Mouse (Mus musculus) midbrain, embryonic 10.5 days (tissue): ENCODE measurements around the gene Adamts7. TPM values are rescaled to one million over a fixed set of nuclear protein-coding genes. Genes with fewer than 3 reads are reported as not detected.

Source experiments
- DNase-seq: peaks from one replicate; pipeline ENCODE4 v3.0.0-alpha.2; 2017; ENCODE audit warnings: low spot score
- H3K27ac ChIP-seq: fragments of 300-500 bp; sonication (generic); replicated peaks from 2 replicates; pipeline ENCODE4 v1.5.1; 2016; ENCODE audit warnings: mild to moderate bottlenecking
- H3K27me3 ChIP-seq: fragments of 300-500 bp; sonication (generic); 2 replicates; pipeline ENCODE4 v1.6.1; 2016; ENCODE audit warnings: low read depth, mild to moderate bottlenecking; ENCODE audit not compliant: poor library complexity, severe bottlenecking
- H3K36me3 ChIP-seq: fragments of 300-500 bp; sonication (generic); 2 replicates; pipeline ENCODE4 v1.6.1; 2016; ENCODE audit warnings: mild to moderate bottlenecking, moderate library complexity
- H3K4me1 ChIP-seq: fragments of 300-500 bp; sonication (generic); 2 replicates; pipeline ENCODE4 v1.6.1; 2016
- H3K4me3 ChIP-seq: fragments of 300-500 bp; sonication (generic); 2 replicates; pipeline ENCODE4 v1.5.1; 2016; ENCODE audit warnings: mild to moderate bottlenecking, moderate library complexity
- H3K9me3 ChIP-seq: fragments of 300-500 bp; sonication (generic); replicated peaks from 2 replicates; pipeline ENCODE4 v1.6.1; 2016; ENCODE audit warnings: mild to moderate bottlenecking
- WGBS: fragments of 180-500 bp; shearing (Covaris S2); methylation state at CpG from one replicate; pipeline ENCODE4 v1.1.7; 2016; 5-methylcytosine and 5-hydroxymethylcytosine counted together
- polyA plus RNA-seq: library from polyadenylated mRNA; unstranded; fragments of >200 nt; fragmentation: Nextera tagmentation; extraction: Ambion mirVana; gene quantifications from 2 replicates; pipeline ENCODE4 v1.2.1, GENCODE M21; 2016

Gene Adamts7
- polyA plus RNA-seq, 1 experiment from 2014 or later, result 16.7 TPM

DNA sequence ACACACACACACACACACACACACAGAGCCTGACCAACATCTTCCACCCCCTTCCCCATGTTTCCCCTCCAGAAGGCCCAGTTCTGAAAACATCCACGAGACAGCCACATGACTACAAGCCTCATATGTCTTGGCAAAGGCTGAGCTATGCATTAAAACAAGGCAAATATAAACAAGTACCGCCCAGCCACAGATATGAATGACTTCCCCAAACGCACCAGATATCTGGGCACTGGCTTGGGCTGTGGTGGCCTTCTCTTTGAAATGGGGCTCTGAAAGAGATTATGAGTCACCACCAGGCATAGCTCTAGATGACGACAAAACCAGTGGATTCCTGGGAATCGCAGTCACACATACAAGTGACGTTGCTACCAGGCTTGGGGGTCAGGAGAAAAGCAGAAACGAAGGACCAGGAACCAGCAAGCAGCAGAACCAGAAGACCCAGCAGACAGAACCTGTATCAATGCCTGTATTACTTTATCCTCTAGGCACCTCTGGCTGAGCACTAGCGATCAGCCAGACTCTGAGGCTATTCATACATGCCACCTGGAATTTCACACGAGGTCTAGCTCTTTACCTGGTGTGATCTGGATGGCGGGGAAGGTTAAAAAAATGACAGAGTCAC lies 72.5 kb downstream of the Adamts7 start:
- Histone ChIP-seq H3K4me1 (no peaks in the 10 kb centered on the region), H3K9me3 (no peaks in the 10 kb centered on the region), H3K27ac (no peak overlapping the region), H3K36me3 (peaks cover 13% of the 10 kb centered on the region), H3K4me3 (no peak overlapping the region), H3K27me3 (no peaks in the 10 kb centered on the region)
- DNase-seq, result no peak
- WGBS, result 90% methylated on average over 10 of the region's 10 CpGs

DNA sequence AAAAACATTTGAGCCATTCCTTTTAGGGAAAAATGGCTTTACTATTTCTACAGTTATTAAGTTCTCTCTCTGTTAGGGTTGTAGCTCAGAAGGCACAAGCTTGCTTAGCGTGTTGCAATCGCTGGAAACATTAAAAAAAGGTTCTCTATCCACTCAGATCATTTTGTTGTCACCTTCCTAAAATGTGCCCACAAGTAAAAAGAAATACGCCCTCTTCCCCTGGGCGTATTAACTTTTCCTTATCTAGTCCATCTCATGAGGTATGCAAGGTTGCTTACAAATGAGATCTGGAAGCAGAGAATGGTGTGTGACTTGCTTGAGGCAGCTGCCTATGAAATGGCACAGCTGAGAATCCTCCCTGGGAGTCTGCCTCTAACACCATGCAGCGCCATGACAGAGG lies 73.9 kb downstream of the Adamts7 start:
- no peak for DNase-seq
- Histone ChIP-seq H3K4me1 (no peaks in the 10 kb centered on the region), H3K36me3 (peaks cover 19% of the 10 kb centered on the region), H3K27me3 (no peaks in the 10 kb centered on the region), H3K9me3 (no peaks in the 10 kb centered on the region), H3K27ac (no peak overlapping the region), H3K4me3 (no peak overlapping the region)
- WGBS, result 92% methylated on average over 5 of the region's 5 CpGs

DNA sequence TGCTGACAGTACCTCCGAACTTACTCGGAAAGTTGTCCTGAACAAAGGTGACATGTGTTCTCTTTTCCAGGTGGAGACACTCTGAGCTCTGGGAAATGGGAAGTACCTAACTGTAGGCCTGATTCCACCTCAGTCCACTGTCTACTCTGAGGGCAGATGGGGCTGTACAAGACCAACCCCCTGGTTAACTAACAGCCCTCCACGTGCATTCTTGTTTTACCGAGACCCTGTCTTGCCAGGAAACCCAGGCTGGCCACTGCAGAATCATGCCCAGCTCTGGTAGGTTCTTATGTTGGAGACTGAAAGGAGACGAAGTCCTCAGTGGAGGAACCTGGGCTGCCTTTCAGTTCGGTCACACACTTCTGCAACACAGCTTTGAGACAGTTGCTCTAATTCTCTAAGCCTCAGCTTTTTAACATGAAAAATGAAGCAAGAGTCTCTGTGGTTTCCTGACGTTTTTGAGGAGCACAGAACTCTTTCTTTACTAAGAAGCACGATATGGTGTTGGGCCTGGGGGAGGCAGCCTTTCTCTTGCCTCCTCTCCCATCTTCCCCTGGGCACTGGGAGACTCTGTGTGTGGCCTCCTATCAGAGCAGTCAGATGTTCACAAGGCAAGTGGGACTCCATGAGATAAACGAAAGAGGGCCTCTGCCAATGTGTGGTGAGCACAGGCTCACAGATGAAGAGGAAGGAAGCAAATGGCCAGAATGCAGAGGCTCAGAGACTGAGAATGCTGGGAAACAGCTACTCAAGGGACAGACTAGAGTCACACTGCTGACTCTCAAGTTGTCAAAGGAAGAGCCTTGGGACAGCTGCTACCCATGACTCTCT lies 74.6 kb downstream of the Adamts7 start:
- H3K27ac ChIP-seq, result no peak overlapping the region
- no peaks in the 10 kb centered on the region for H3K27me3 ChIP-seq
- H3K4me1 ChIP-seq, result no peaks in the 10 kb centered on the region
- no peaks in the 10 kb centered on the region for H3K9me3 ChIP-seq
- DNase-seq, result no peak
- WGBS, result 86% methylated on average over 9 of the region's 9 CpGs
- H3K36me3 ChIP-seq, result peaks cover 19% of the 10 kb centered on the region
- no peak overlapping the region for H3K4me3 ChIP-seq

DNA sequence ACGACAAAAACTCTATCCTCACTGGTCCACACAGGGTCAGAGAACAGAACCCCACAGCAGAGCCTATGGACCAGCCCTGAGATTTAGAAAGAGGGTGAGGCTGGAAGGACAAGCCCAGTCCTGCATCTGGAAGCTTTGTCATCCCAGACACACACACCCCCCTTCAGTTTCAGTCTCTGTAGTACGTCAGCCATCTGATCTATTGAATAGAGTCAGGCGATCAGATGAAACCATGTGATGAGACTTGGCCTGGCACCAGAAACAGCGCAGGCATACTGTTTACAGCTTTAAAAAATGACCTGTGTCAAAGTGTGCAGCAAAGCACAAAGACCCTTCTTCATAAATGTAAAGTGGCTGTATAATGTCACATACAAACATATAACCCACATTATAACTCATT lies 77.7 kb downstream of the Adamts7 start:
- H3K9me3 ChIP-seq, result no peaks in the 10 kb centered on the region

DNA sequence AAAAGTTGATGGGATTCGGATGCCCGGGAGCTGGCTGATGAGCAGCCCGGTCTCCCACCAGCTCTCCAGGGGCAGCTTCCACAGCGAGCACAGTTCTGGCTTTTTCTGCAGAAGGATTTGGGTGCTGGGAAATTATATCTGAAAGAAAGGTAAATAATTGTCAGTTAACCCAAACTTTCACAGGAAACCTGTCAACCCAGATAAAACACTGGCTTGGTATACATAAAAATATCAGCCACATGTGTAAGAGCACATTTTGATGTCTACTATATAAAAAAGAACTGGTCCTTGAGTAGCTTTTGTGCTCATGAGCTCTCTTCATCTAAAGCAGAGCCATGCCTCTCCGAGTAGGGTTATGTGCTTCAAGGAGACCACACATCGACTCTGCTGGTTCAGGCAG lies 78.2 kb downstream of the Adamts7 start:
- H3K36me3 ChIP-seq, result peaks cover 19% of the 10 kb centered on the region
- no peak overlapping the region for H3K27ac ChIP-seq
- no peaks in the 10 kb centered on the region for H3K27me3 ChIP-seq
- no peaks in the 10 kb centered on the region for H3K4me1 ChIP-seq
- no peak for DNase-seq
- no peak overlapping the region for H3K4me3 ChIP-seq
- no peaks in the 10 kb centered on the region for H3K9me3 ChIP-seq
- 96% methylated on average over 6 of the region's 6 CpGs for WGBS

More for the DNA sequence above, 77.7 kb downstream of the Adamts7 start:
- Histone ChIP-seq H3K27ac (no peak overlapping the region), H3K27me3 (no peaks in the 10 kb centered on the region), H3K4me3 (no peak overlapping the region), H3K36me3 (peaks cover 19% of the 10 kb centered on the region), H3K4me1 (no peaks in the 10 kb centered on the region)
- 86% methylated on average over 4 of the region's 4 CpGs for WGBS
- no peak for DNase-seq

DNA sequence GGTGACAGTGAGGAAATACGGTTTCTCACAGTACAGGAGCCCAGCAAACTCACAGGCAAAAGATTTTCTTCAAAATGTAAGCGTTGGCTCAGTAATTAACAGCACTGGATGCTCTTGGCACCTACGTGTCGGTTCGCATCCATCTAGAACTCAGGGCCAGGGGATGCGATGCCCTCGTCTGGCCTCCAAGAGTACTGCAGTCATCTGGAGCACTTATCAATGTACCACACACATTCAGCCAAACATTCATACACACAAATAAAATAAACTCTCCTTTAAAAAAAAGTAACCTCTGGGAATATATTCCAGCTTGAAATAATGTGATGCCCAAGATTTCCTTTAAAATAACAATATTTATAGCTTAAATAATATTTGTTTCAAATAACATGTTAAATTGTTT lies 78.7 kb downstream of the Adamts7 start:
- peaks cover 24% of the 10 kb centered on the region for H3K36me3 ChIP-seq
- no peak overlapping the region for H3K27ac ChIP-seq
- no peak for DNase-seq
- no peaks in the 10 kb centered on the region for H3K27me3 ChIP-seq
- 71% methylated on average over 7 of the region's 7 CpGs for WGBS
- no peak overlapping the region for H3K4me3 ChIP-seq
- H3K4me1 ChIP-seq, result no peaks in the 10 kb centered on the region
- H3K9me3 ChIP-seq, result no peaks in the 10 kb centered on the region

DNA sequence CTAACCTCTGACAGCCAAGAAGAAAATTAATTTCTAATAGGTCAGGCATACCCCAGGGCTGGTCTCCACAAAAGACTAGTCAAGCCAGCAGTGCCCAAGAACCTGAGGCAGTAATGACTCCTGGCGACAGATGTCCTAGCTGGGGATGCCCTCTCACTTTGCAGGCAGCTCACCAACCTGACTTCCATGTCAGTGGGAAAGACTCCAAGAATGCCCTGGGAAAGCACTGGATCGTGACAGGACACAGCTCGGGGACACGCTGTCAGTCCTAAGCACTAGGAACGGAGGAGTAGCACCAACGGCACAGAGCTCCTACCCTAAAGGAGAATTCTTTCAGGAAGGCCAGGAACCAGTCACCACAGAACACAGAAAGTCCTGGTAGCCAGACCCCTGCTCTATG lies 79.4 kb downstream of the Adamts7 start:
- no peak for DNase-seq
- H3K36me3 ChIP-seq, result peaks cover 30% of the 10 kb centered on the region
- H3K4me1 ChIP-seq, result no peaks in the 10 kb centered on the region
- no peaks in the 10 kb centered on the region for H3K9me3 ChIP-seq
- H3K4me3 ChIP-seq, result no peak overlapping the region
- 91% methylated on average over 6 of the region's 6 CpGs for whole genome bisulfite sequencing
- H3K27ac ChIP-seq, result no peak overlapping the region
- H3K27me3 ChIP-seq, result no peaks in the 10 kb centered on the region

DNA sequence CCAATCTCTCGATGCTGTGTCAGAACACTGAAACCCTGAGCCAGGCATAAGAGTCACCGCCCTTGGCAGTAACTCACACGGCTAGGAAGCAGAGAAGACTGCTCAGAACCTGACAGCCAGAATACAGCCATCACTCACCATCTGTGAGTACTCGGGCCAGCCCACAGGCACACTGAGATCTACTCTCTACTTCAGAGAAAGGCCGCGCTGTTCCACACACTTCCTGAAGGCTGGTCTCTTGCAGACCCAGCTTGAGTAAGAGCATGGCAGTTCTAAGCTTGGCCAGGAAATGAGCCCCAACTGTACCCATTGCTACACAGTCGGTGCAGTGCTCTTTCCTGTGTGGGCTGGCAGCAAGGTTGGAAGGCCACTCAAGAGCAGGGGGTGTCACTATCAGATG lies 80.0 kb downstream of the Adamts7 start:
- H3K36me3 ChIP-seq, result peaks cover 29% of the 10 kb centered on the region
- H3K27me3 ChIP-seq, result no peaks in the 10 kb centered on the region
- H3K27ac ChIP-seq, result no peak overlapping the region
- no peaks in the 10 kb centered on the region for H3K4me1 ChIP-seq
- WGBS, result 92% methylated on average over 7 of the region's 7 CpGs
- DNase-seq, result no peak
- no peak overlapping the region for H3K4me3 ChIP-seq
- H3K9me3 ChIP-seq, result no peaks in the 10 kb centered on the region

DNA sequence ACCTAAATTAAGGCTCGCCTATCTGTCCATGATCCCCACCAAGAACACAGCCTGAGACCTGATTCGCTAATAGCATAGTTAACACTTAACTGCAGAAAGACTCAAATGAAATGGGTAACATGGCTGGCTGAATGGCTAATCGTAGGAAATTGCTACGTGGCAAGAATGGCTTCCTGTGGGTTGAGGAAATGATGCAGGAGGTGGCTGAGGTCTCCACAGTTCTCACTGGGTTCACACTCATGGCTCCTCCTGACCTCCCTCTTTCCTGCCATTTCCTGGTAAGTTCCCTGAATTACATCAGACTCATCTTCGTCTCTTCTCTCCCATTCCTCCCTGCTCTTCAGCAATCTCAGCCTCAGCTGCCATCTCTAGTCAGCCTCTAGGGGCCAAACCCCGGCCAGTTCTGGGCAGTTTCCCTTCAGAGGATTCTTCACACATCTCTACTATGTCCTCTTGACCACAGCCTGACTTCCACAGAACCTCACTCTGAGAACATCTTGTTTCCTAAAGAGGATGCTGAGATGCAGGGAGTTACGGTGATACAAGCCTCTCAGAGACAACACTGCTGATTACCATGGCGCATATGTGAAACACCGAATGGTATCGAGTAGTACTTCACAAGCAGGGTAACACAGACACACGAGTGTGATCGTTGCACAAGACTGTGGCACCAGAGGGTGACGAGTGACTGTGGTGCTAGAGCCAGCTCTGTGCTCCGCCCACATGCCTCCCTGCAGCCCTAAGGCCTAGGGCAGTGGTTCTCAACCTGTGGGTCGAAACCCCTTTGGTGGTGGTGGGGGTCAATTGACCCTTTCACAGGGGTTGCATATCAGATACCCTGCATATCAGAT lies 81.7 kb downstream of the Adamts7 start:
- Histone ChIP-seq H3K4me1 (no peaks in the 10 kb centered on the region), H3K27ac (no peak overlapping the region), H3K4me3 (no peak overlapping the region), H3K27me3 (no peaks in the 10 kb centered on the region), H3K36me3 (peaks cover 28% of the 10 kb centered on the region), H3K9me3 (no peaks in the 10 kb centered on the region)
- DNase-seq, result no peak
- WGBS, result 89% methylated on average over 15 of the region's 15 CpGs

DNA sequence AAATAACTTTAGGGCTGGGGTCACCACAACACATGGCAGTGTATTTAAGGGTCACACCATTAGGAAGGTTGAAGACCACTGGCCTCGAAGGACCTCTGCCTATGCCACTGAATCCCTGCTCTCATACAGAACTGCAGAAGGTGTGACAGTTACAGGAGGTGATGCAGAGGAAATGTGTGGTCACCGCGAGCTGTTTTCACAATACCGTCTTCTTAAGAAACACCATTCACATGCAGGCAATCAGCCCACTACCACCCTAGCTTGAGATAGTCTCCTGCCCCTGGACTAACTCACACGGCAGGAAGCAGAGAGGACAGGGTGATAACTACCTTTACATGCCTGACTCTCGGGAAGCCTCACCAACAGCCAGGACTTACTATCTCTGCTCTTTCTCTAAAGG lies 82.3 kb downstream of the Adamts7 start:
- Histone ChIP-seq H3K4me3 (no peak overlapping the region), H3K9me3 (no peaks in the 10 kb centered on the region), H3K36me3 (peaks cover 23% of the 10 kb centered on the region), H3K27me3 (no peaks in the 10 kb centered on the region), H3K4me1 (no peaks in the 10 kb centered on the region), H3K27ac (no peak overlapping the region)
- no peak for DNase-seq
- 94% methylated on average over 6 of the region's 6 CpGs for whole genome bisulfite sequencing

DNA sequence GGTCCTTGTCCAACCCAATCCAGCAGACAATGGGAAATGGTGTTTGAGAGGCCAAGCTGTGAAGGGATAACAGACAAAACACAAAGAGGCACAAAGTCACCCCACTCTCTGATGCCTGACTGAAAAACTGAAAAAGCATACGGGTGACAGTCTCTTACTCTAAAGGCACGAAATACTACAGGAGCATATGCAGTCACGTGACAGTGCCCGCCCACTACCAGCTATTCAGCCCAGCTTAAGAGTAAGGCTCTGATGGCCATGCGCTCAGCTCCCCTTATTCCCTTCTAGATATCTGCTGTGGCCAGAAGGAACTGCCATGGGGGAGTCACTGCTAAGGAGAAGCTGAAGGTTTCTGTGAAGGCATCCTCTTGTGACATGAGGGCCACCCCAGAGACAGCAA lies 82.9 kb downstream of the Adamts7 start:
- Histone ChIP-seq H3K4me3 (no peak overlapping the region), H3K27ac (no peak overlapping the region), H3K4me1 (no peaks in the 10 kb centered on the region), H3K9me3 (no peaks in the 10 kb centered on the region), H3K36me3 (peaks cover 19% of the 10 kb centered on the region), H3K27me3 (no peaks in the 10 kb centered on the region)
- WGBS, result 91% methylated on average over 5 of the region's 5 CpGs
- no peak for DNase-seq

DNA sequence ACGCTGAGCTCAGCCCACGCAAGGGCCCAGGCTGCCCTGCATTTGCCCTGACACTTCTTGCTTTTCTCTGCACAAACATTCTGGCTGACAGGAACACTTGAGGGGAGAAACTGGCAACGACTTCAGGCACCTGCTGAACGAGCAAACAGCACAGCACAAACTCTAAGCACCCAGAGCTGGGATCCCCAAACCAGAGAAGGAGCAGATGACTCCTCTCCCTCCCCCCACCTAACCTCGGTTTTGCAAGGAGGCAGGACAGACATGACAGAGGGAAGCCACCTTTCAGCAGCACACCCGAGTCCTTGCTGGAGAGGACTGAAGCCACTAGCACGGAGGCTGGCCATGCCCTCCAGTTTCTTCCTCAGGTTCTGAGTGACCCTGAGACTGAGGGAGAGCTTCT lies 84.4 kb downstream of the Adamts7 start:
- no peak overlapping the region for H3K4me3 ChIP-seq
- WGBS, result 84% methylated on average over 7 of the region's 7 CpGs
- H3K36me3 ChIP-seq, result peaks cover 17% of the 10 kb centered on the region
- no peaks in the 10 kb centered on the region for H3K27me3 ChIP-seq
- no peaks in the 10 kb centered on the region for H3K4me1 ChIP-seq
- no peak overlapping the region for H3K27ac ChIP-seq
- no peaks in the 10 kb centered on the region for H3K9me3 ChIP-seq
- no peak for DNase-seq

DNA sequence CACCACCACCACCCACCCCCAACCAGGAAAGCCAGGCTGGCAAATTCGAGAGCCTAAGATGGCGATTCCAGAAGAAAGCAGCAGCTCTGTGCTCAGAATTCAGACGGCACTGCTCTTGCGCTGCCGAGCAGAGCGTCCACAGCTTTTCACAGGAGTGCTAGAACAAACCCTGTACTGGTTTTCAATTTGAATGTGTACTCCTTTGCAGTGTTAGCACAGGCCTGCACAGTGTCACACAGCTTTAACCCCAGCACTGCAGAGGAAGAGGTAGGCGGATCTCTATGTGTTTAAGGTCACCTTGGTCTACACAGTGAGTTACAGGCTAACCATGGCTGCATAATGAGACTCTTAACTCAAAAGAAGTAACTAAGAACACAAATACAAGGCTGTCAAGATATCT lies 85.5 kb downstream of the Adamts7 start:
- Histone ChIP-seq H3K9me3 (no peaks in the 10 kb centered on the region), H3K27me3 (no peaks in the 10 kb centered on the region), H3K4me1 (no peaks in the 10 kb centered on the region), H3K36me3 (peaks cover 17% of the 10 kb centered on the region), H3K27ac (no peak overlapping the region), H3K4me3 (no peak overlapping the region)
- 89% methylated on average over 7 of the region's 7 CpGs for WGBS
- DNase-seq, result no peak
